Mouse (Mus musculus): ENCODE data around the gene Gm48551. TPM values are rescaled to one million over a fixed set of nuclear protein-coding genes. Genes with fewer than 3 reads are reported as not detected.

The Gm48551 gene
- polyA plus RNA-seq, 1 experiment from 2014 or later = 9.3 TPM

DNA sequence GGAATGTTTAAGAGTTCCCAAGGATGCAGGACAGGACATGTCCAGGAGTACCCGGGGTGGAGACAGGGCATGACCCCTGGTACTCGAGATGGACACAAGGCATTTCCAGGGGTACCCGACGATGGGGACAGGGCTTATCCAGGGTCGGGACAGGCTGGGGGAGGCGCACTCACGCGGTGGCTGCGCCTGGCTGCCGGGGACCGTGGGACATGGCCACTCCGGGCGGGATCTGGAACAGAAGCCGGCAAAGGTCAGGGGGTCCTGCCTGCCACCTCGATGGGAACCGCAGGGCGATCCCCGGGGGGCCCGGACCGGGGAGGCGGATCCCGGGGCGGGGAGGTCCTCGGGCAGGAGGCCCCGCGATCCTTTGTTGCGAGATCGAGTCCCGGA lies 34.3 kb upstream of the Gm48551 start:
- H3K4me2 ChIP-seq = peak overlapping the region; percentile 86
- H3K4me3 ChIP-seq = peak overlapping the region; percentile 60
- no peaks in the 10 kb centered on the region for H3K9me3 ChIP-seq
- peaks cover 20% of the 10 kb centered on the region for H3K4me1 ChIP-seq
- under 1% methylated on average over 29 of the region's 29 CpGs for WGBS
- H3K27ac ChIP-seq = no peak overlapping the region
- H3K27me3 ChIP-seq (replicated peaks) = peaks cover 13% of the 10 kb centered on the region
- peak; percentile 25 for ATAC-seq (replicated peaks)
- no peaks in the 10 kb centered on the region for H3K36me3 ChIP-seq (replicated peaks)
- H3K9ac ChIP-seq = peak overlapping the region; percentile 41

DNA sequence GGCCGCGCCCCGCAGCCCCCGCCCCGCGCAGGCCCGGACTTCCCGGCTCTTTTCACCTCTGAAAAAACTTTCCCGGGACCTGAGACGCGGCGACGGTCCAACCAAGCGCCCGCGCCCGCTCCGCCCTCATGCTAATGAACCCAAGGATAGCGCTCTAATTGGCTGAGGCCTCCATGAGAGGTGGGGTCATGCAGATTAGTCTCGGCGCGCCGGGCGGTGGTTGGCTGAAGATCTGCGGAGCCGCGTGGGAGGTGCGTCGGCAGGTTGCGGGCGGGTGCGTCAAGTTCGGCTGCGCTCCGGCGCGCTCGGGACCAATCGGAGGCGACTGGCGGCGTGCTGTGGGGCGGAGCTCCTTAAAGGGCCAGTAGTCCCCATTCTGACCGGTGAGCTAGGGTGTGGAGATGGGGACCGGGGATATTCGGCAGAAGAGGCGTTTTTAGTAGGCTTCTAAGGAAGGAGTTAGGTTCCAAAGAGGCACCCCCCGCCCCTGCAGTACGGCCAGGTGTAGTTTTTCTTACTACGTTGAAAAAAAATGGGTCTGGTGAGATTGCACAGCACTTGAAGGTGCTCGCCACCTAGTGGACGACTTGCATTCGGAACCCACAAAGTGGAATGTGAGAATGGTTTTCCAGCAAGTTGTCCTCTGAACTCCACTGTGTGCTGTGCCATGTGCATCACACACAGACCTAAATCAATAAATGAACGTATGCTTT lies 33.8 kb upstream of the Gm48551 start, which contains the start of gene Hmg20b:
Gene Hmg20b (minus strand): TSS at position 130 of the 713 bp plus-strand sequence.
- under 1% methylated on average over 54 of the region's 54 CpGs for WGBS
- Histone ChIP-seq H3K4me1 (peaks cover 20% of the 10 kb centered on the region), H3K36me3 (replicated peaks) (no peaks in the 10 kb centered on the region), H3K9me3 (no peaks in the 10 kb centered on the region), H3K4me2 (peak within 1 kb of the TSS; percentile 86), H3K27me3 (replicated peaks) (peaks cover 9% of the 10 kb centered on the region), H3K4me3 (peak within 1 kb of the TSS; percentile 60), H3K27ac (peak within 1 kb of the TSS; percentile 72), H3K9ac (peak within 1 kb of the TSS; percentile 46)
- peak; percentile 96 for ATAC-seq (replicated peaks)

DNA sequence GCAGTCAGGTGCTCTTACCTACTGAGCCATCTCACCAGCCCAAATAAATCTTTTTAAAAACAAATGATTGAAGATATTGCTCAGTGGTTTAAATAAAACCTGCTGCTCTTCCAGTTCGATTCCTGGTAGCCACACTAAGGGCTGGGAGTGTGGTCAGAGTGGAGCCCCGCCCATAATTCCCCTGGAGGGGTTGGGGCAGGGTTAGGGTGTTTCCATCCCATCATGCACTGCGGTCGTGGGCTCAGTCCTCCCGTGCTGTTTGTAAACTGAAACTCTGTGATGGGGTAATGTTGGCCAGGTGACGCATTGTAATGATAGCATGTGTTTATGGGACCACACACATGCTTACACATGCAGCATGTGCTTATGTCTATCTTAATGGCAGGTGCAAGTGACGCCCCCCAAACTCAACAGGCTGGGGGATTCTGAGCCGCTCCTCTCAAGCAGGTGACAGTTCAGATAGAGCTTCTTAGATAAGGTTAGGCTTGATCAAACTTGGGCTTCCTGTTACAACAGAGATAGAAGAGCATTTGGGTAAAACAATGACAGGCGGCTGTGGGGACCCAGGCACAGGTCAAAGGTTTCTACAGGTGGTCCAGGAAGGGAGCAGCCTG lies 32.5 kb upstream of the Gm48551 start:
- ATAC-seq (replicated peaks) = no peak
- Histone ChIP-seq H3K9ac (no peak overlapping the region), H3K4me2 (no peak overlapping the region), H3K27ac (no peak overlapping the region), H3K27me3 (replicated peaks) (peaks cover 9% of the 10 kb centered on the region), H3K4me3 (no peak overlapping the region), H3K9me3 (no peaks in the 10 kb centered on the region), H3K36me3 (replicated peaks) (no peaks in the 10 kb centered on the region), H3K4me1 (peaks cover 18% of the 10 kb centered on the region)
- WGBS = 30% methylated on average over 9 of the region's 9 CpGs

DNA sequence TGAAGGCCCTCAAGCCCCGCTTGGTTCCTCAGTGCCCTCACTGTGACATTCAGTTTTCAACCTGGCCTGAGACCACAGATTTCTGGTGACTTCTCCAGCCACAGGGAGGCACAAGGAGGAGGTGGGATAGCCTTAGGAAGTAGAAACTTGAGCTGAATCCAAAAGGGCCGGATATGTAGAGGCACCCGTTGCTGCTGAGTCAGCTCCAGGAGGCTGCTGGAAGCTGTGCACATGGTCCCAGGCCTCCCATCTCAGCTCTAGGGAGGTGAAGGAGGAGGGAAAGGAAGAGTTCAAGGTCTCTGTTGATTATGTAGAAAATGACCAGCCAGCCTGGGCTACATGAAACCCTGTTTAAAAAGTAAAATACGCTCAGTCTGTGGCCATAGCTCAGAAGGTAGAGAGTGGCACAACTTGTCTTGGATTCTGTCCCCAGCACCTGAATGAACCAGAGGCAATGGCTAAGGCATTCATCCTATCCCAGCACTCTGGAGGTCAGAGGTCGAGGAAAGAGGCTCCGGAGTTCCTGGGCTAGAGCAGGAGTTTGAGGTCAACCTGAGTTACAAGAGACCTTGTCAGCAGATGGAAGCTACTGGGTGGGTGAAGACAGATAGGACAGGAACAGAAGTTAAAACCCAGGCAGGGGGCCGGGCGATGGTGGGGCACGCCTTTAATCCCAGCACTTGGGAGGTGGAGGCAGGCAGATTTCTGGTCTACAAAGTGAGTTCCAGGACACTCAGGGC lies 29.4 kb upstream of the Gm48551 start:
- Histone ChIP-seq H3K9ac (no peak overlapping the region), H3K4me2 (no peak overlapping the region), H3K9me3 (no peaks in the 10 kb centered on the region), H3K27me3 (replicated peaks) (no peaks in the 10 kb centered on the region), H3K4me1 (peaks cover 25% of the 10 kb centered on the region), H3K27ac (no peak overlapping the region), H3K4me3 (no peak overlapping the region), H3K36me3 (replicated peaks) (no peaks in the 10 kb centered on the region)
- WGBS = 63% methylated on average over 9 of the region's 9 CpGs
- no peak for ATAC-seq (replicated peaks)

DNA sequence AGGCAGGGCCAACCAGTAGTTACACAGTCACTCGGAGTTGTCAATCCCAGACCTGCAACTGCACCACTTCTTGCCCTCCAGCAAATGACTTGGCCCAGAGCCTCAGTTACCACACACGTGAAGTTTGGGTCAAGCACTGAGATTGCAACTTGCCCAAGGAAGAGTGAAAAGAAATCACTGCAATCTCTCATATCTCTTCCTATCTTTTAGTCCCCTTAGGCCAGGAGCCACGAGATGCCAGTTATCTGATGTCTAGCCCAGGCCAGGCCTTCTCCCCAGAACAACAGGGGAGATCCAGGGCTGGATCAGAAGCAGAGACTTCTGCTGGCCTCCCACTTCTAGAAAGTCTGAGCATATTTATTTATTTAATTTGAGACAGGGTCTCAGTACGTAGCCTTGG lies 28.7 kb upstream of the Gm48551 start:
- no peak for ATAC-seq (replicated peaks)
- no peak overlapping the region for H3K4me2 ChIP-seq
- H3K4me1 ChIP-seq = peaks cover 24% of the 10 kb centered on the region
- WGBS = 85% methylated on average over 4 of the region's 4 CpGs
- no peaks in the 10 kb centered on the region for H3K27me3 ChIP-seq (replicated peaks)
- H3K4me3 ChIP-seq = no peak overlapping the region
- no peaks in the 10 kb centered on the region for H3K9me3 ChIP-seq
- H3K27ac ChIP-seq = no peak overlapping the region
- no peaks in the 10 kb centered on the region for H3K36me3 ChIP-seq (replicated peaks)
- no peak overlapping the region for H3K9ac ChIP-seq

GRCm38 (mm10) chr10:81356352-81356990 lies 27.8 kb upstream of the Gm48551 start:
- H3K4me2 ChIP-seq = peak overlapping the region; percentile 97; the same call in 1 of the 2 replicates

DNA sequence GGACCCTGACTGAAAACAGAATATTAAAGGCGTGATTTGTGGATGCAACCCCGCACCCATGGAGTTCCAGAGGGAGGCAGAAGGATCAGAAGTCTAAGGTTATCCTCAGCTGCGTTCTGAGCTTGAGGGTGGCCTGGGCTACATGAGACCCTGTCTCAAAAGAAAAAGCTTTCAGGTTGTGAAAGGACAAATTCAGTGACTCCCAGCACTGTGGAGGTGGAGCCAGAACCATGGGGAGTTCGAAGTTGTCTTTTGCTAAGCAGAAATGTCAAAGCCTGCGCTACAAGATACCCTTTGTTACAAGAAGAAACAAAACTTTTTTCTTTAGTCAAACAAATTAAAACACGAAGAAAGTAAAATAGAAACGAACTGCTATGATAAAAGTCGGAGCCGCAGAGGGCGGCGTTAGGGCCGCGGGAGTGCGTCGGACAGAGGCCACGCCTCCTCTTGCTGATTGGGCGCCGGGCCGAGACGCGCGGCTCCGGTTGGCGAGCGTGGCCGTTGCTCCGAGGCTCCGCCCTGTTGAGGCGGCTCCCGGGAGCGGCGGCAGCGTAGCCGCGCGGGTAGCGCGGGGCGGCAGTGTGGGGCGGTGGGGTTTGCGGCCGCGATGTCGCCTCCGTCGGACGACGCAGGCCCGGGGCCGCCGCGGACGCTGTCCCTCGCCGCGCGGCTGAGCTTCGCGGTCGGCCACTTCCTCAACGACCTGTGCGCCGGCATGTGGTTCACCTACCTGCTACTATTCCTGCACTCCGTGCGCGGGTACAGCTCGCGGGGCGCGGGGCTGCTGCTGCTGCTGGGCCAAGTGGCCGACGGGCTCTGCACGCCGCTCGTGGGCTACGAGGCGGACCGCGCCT lies 27.0 kb upstream of the Gm48551 start, which contains the start of gene Mfsd12:
Gene Mfsd12 (plus strand): TSS at position 501 of the 854 bp plus-strand sequence.
- Histone ChIP-seq H3K9me3 (no peaks in the 10 kb centered on the region), H3K36me3 (replicated peaks) (no peaks in the 10 kb centered on the region), H3K9ac (peak within 1 kb of the TSS; percentile 82), H3K4me2 (peak within 1 kb of the TSS; percentile 97), H3K27ac (peak within 1 kb of the TSS; percentile 62; the same call in 1 of the 2 replicates), H3K4me1 (peaks cover 28% of the 10 kb centered on the region), H3K27me3 (replicated peaks) (no peaks in the 10 kb centered on the region), H3K4me3 (peak within 1 kb of the TSS; percentile 94)
- peak; percentile 93 for ATAC-seq (replicated peaks)
- WGBS = 2% methylated on average over 65 of the region's 79 CpGs

More at GRCm38 (mm10) chr10:81356352-81356990, 27.8 kb upstream of the Gm48551 start:
- H3K9me3 ChIP-seq = no peaks in the 10 kb centered on the region
- ATAC-seq (replicated peaks) = 0 out of 2 replicates have a peak, but pooled peaks have one; percentile 1
- peak overlapping the region; percentile 94; the same call in 1 of the 2 replicates for H3K4me3 ChIP-seq
- H3K27ac ChIP-seq = no peak overlapping the region
- WGBS = 53% methylated on average over 12 of the region's 12 CpGs
- no peaks in the 10 kb centered on the region for H3K36me3 ChIP-seq (replicated peaks)
- H3K27me3 ChIP-seq (replicated peaks) = no peaks in the 10 kb centered on the region
- peaks cover 28% of the 10 kb centered on the region for H3K4me1 ChIP-seq
- no peak overlapping the region for H3K9ac ChIP-seq

DNA sequence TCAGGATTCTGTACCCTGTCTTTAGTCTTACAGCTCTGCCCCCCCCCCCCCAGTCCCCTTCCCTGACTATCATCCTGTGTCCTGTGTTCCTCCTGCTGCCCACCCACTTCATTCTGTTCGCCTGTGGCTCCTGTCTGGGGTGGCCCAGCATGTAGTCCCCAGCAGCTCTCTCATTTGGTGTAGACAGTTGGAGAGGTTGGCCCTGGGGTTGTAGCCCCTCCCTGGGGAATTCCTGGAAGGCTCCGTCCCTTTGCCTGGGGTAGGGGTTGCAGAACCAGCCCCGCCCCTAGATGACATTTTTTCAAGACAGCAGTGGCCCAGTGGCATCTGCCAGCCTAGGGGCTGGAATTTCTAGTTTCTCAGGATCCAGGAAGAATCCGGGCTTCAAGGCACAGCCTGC lies 26.1 kb upstream of the Gm48551 start:
- no peaks in the 10 kb centered on the region for H3K36me3 ChIP-seq (replicated peaks)
- H3K4me2 ChIP-seq = peak overlapping the region; percentile 97
- peak overlapping the region; percentile 94 for H3K4me3 ChIP-seq
- peaks cover 3% of the 10 kb centered on the region for H3K27me3 ChIP-seq (replicated peaks)
- no peaks in the 10 kb centered on the region for H3K9me3 ChIP-seq
- no peak overlapping the region for H3K27ac ChIP-seq
- WGBS = 28% methylated on average over 4 of the region's 4 CpGs
- peaks cover 30% of the 10 kb centered on the region for H3K4me1 ChIP-seq
- H3K9ac ChIP-seq = peak overlapping the region; percentile 82
- ATAC-seq (replicated peaks) = peak; percentile 9; the same call in 1 of the 2 replicates

DNA sequence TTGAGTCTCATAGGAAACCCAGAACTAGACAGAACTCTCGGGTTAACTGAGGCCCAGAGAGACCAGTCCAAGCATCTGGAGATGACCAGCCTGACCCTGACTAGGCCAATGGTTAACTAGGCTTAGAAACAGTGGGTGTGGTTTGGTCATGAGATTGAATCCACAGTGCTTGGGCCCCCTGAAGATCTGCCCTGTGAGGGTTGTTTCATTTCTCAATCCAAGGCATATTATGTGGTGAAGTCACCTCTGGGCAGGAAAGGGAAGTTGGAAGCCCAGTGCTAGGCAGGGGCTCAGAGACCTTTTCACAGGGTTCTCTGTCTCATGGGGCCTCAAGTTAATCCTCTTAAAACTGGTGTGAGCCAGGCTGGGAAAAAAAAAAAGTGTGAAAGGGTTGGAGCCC lies 25.4 kb upstream of the Gm48551 start:
- Histone ChIP-seq H3K4me3 (no peak overlapping the region), H3K4me2 (peak overlapping the region; percentile 97; the same call in 1 of the 2 replicates), H3K27ac (no peak overlapping the region), H3K27me3 (replicated peaks) (peaks cover 10% of the 10 kb centered on the region), H3K9me3 (no peaks in the 10 kb centered on the region), H3K9ac (peak overlapping the region; percentile 82; the same call in 1 of the 2 replicates), H3K36me3 (replicated peaks) (no peaks in the 10 kb centered on the region), H3K4me1 (peaks cover 36% of the 10 kb centered on the region)
- no peak for ATAC-seq (replicated peaks)
- WGBS = 56% methylated on average over 1 of the region's 1 CpGs

GRCm38 (mm10) chr10:81360721-81361120 lies 23.5 kb upstream of the Gm48551 start:
- WGBS = 68% methylated on average over 8 of the region's 8 CpGs
- Histone ChIP-seq H3K9ac (no peak overlapping the region), H3K9me3 (no peaks in the 10 kb centered on the region), H3K4me2 (no peak overlapping the region), H3K27me3 (replicated peaks) (peaks cover 13% of the 10 kb centered on the region), H3K27ac (no peak overlapping the region), H3K4me1 (peaks cover 50% of the 10 kb centered on the region), H3K4me3 (no peak overlapping the region), H3K36me3 (replicated peaks) (no peaks in the 10 kb centered on the region)
- no peak for ATAC-seq (replicated peaks)

- peaks cover 45% of the 10 kb centered on the region for H3K4me1 ChIP-seq
- no peak for ATAC-seq (replicated peaks)
- peaks cover 13% of the 10 kb centered on the region for H3K27me3 ChIP-seq (replicated peaks)
- no peak overlapping the region for H3K9ac ChIP-seq
- H3K36me3 ChIP-seq (replicated peaks) = peaks cover 6% of the 10 kb centered on the region
- 76% methylated on average over 12 of the region's 12 CpGs for WGBS
- no peaks in the 10 kb centered on the region for H3K9me3 ChIP-seq
- no peak overlapping the region for H3K27ac ChIP-seq
- H3K4me3 ChIP-seq = no peak overlapping the region
- no peak overlapping the region for H3K4me2 ChIP-seq
These were observed 21.8 kb upstream of the Gm48551 start for GRCm38 (mm10) chr10:81362336-81362949.

All from midbrain, embryonic 15.5 days (tissue).